Mouse (Mus musculus): ENCODE measurements around the gene Tmc5. TPM values are rescaled to one million over a fixed set of nuclear protein-coding genes. Genes with fewer than 3 reads are reported as not detected.

The Tmc5 gene
- polyA plus RNA-seq, 2 experiments = not detected

GRCm38 (mm10) chr7:118650119-118650518 lies 53.0 kb downstream of the Tmc5 start:
- Histone ChIP-seq H3K4me3 (ENCODE audit: insufficient read depth in 1 of 2, low read depth in 2 of 2, low read length in 2 of 2) (no peak overlapping the region), H3K27me3 (ENCODE audit: control insufficient read depth, insufficient read depth, low read length) (no peaks in the 10 kb centered on the region), H3K36me3 (replicated peaks; ENCODE audit: control insufficient read depth, insufficient read depth, low read depth) (no peaks in the 10 kb centered on the region), H3K4me2 (ENCODE audit: low read depth) (no peak overlapping the region), H3K9ac (replicated peaks) (no peak overlapping the region), H3K4me1 (replicated peaks; ENCODE audit: control insufficient read depth in 2 of 2, insufficient read depth in 2 of 2, low read length in 1 of 2) (no peaks in the 10 kb centered on the region), H3K27ac (no peak overlapping the region), H3K9me3 (ENCODE audit: control insufficient read depth, low read length) (no peaks in the 10 kb centered on the region)
- WGBS (ENCODE audit: insufficient replicate concordance) = 52% methylated on average over 4 of the region's 4 CpGs
- ATAC-seq (ENCODE audit: insufficient read depth) = no peak
- DNase-seq (ENCODE audit: low read depth in 3 of 3, low spot score in 3 of 3) = no peak
- TF ChIP-seq CTCF (IDR thresholded peaks at IDR 0.05; ENCODE audit: low read depth) (no peak), EP300 (IDR thresholded peaks at IDR 0.05; ENCODE audit: low read depth) (no peak)

GRCm38 (mm10) chr7:118650891-118651290 lies 53.8 kb downstream of the Tmc5 start:
- TF ChIP-seq EP300 (IDR thresholded peaks at IDR 0.05; ENCODE audit: low read depth) = no peak
- no peak for TF ChIP-seq CTCF (IDR thresholded peaks at IDR 0.05; ENCODE audit: low read depth)
- Histone ChIP-seq H3K27me3 (ENCODE audit: control insufficient read depth, insufficient read depth, low read length) (no peaks in the 10 kb centered on the region), H3K4me3 (ENCODE audit: insufficient read depth in 1 of 2, low read depth in 2 of 2, low read length in 2 of 2) (no peak overlapping the region), H3K27ac (no peak overlapping the region), H3K4me1 (replicated peaks; ENCODE audit: control insufficient read depth in 2 of 2, insufficient read depth in 2 of 2, low read length in 1 of 2) (no peaks in the 10 kb centered on the region), H3K36me3 (replicated peaks; ENCODE audit: control insufficient read depth, insufficient read depth, low read depth) (no peaks in the 10 kb centered on the region), H3K9ac (replicated peaks) (no peak overlapping the region), H3K4me2 (ENCODE audit: low read depth) (no peak overlapping the region), H3K9me3 (ENCODE audit: control insufficient read depth, low read length) (no peaks in the 10 kb centered on the region)
- DNase-seq (ENCODE audit: low read depth in 3 of 3, low spot score in 3 of 3) = no peak
- WGBS (ENCODE audit: insufficient replicate concordance) = 51% methylated on average over 1 of the region's 1 CpGs
- ATAC-seq (ENCODE audit: insufficient read depth) = no peak

- no peak for ATAC-seq (ENCODE audit: insufficient read depth)
- no peaks in the 10 kb centered on the region for H3K36me3 ChIP-seq (replicated peaks; ENCODE audit: control insufficient read depth, insufficient read depth, low read depth)
- 50% methylated on average over 6 of the region's 6 CpGs for WGBS (ENCODE audit: insufficient replicate concordance)
- no peak overlapping the region for H3K4me3 ChIP-seq (ENCODE audit: insufficient read depth in 1 of 2, low read depth in 2 of 2, low read length in 2 of 2)
- no peak overlapping the region for H3K4me2 ChIP-seq (ENCODE audit: low read depth)
- H3K4me1 ChIP-seq (replicated peaks; ENCODE audit: control insufficient read depth in 2 of 2, insufficient read depth in 2 of 2, low read length in 1 of 2) = no peaks in the 10 kb centered on the region
- DNase-seq (ENCODE audit: low read depth in 3 of 3, low spot score in 3 of 3) = no peak
- no peak overlapping the region for H3K9ac ChIP-seq (replicated peaks)
- H3K27me3 ChIP-seq (ENCODE audit: control insufficient read depth, insufficient read depth, low read length) = no peaks in the 10 kb centered on the region
- no peaks in the 10 kb centered on the region for H3K9me3 ChIP-seq (ENCODE audit: control insufficient read depth, low read length)
- no peak for TF ChIP-seq EP300 (IDR thresholded peaks at IDR 0.05; ENCODE audit: low read depth)
- TF ChIP-seq CTCF (IDR thresholded peaks at IDR 0.05; ENCODE audit: low read depth) = no peak
- no peak overlapping the region for H3K27ac ChIP-seq
Observed at GRCm38 (mm10) chr7:118652572-118653295, 55.6 kb downstream of the Tmc5 start.

GRCm38 (mm10) chr7:118656730-118657129 lies 59.6 kb downstream of the Tmc5 start:
- ATAC-seq (ENCODE audit: insufficient read depth) = no peak
- H3K9ac ChIP-seq (replicated peaks) = no peak overlapping the region
- 35% methylated on average over 6 of the region's 6 CpGs for WGBS (ENCODE audit: insufficient replicate concordance)
- H3K9me3 ChIP-seq (ENCODE audit: control insufficient read depth, low read length) = no peaks in the 10 kb centered on the region
- no peaks in the 10 kb centered on the region for H3K36me3 ChIP-seq (replicated peaks; ENCODE audit: control insufficient read depth, insufficient read depth, low read depth)
- no peak for TF ChIP-seq EP300 (IDR thresholded peaks at IDR 0.05; ENCODE audit: low read depth)
- TF ChIP-seq CTCF (IDR thresholded peaks at IDR 0.05; ENCODE audit: low read depth) = no peak
- no peak overlapping the region for H3K27ac ChIP-seq
- no peak overlapping the region for H3K4me2 ChIP-seq (ENCODE audit: low read depth)
- no peaks in the 10 kb centered on the region for H3K27me3 ChIP-seq (ENCODE audit: control insufficient read depth, insufficient read depth, low read length)
- no peaks in the 10 kb centered on the region for H3K4me1 ChIP-seq (replicated peaks; ENCODE audit: control insufficient read depth in 2 of 2, insufficient read depth in 2 of 2, low read length in 1 of 2)
- DNase-seq (ENCODE audit: low read depth in 3 of 3, low spot score in 3 of 3) = no peak
- H3K4me3 ChIP-seq (ENCODE audit: insufficient read depth in 1 of 2, low read depth in 2 of 2, low read length in 2 of 2) = no peak overlapping the region

GRCm38 (mm10) chr7:118667773-118668172 lies 70.7 kb downstream of the Tmc5 start:
- ATAC-seq (ENCODE audit: insufficient read depth) (no peak), DNase-seq (ENCODE audit: low read depth in 3 of 3, low spot score in 3 of 3) (no peak)
- Histone ChIP-seq H3K27ac (no peak overlapping the region), H3K4me3 (ENCODE audit: insufficient read depth in 1 of 2, low read depth in 2 of 2, low read length in 2 of 2) (no peak overlapping the region), H3K27me3 (ENCODE audit: control insufficient read depth, insufficient read depth, low read length) (no peaks in the 10 kb centered on the region), H3K4me2 (ENCODE audit: low read depth) (no peak overlapping the region), H3K36me3 (replicated peaks; ENCODE audit: control insufficient read depth, insufficient read depth, low read depth) (no peaks in the 10 kb centered on the region), H3K4me1 (replicated peaks; ENCODE audit: control insufficient read depth in 2 of 2, insufficient read depth in 2 of 2, low read length in 1 of 2) (no peaks in the 10 kb centered on the region), H3K9me3 (ENCODE audit: control insufficient read depth, low read length) (no peaks in the 10 kb centered on the region), H3K9ac (replicated peaks) (no peak overlapping the region)
- WGBS (ENCODE audit: insufficient replicate concordance) = 70% methylated on average over 2 of the region's 2 CpGs
- TF ChIP-seq EP300 (IDR thresholded peaks at IDR 0.05; ENCODE audit: low read depth) (no peak), CTCF (IDR thresholded peaks at IDR 0.05; ENCODE audit: low read depth) (no peak)
